Mouse (Mus musculus) CH12.LX (cell line): ENCODE data around the gene Nos1ap. TPM values are rescaled to one million over a fixed set of nuclear protein-coding genes. Genes with fewer than 3 reads are reported as not detected.

Experiments
- DNase-seq: peaks from one replicate; pipeline ENCODE4 v3.0.0-alpha.2; 2013; ENCODE audit errors: extremely low read depth
- H3K27ac ChIP-seq: 2 replicates; pipeline ENCODE4 v1.5.1; 2012; ENCODE audit warnings: low read depth, mild to moderate bottlenecking, control low read depth, moderate library complexity; ENCODE audit not compliant: insufficient read depth
- H3K27me3 ChIP-seq: replicated peaks from 2 replicates; pipeline ENCODE3; 2012; ENCODE audit warnings: inconsistent platforms
- H3K36me3 ChIP-seq, 2 experiments: replicated peaks in 1 of 2; 2 replicates each; pipeline versions ENCODE3 to v1.6.1; 2012; ENCODE audit warnings: inconsistent platforms in 1 of 2, low read length in 1 of 2, mild to moderate bottlenecking in 1 of 2, mixed read lengths in 1 of 2, moderate library complexity in 1 of 2; ENCODE audit not compliant: control insufficient read depth in 1 of 2, insufficient read depth in 1 of 2
- H3K4me1 ChIP-seq, 2 experiments: 2 replicates each; pipeline ENCODE4 v1.6.1; 2012; ENCODE audit warnings: inconsistent platforms in 1 of 2, moderate library complexity in 1 of 2; ENCODE audit not compliant: insufficient read depth in 2 of 2, control insufficient read depth in 1 of 2
- H3K4me2 ChIP-seq: 2 replicates; pipeline ENCODE4 v1.6.1; 2012; ENCODE audit warnings: low read depth, mild to moderate bottlenecking, control low read depth; ENCODE audit not compliant: poor library complexity, insufficient read depth, severe bottlenecking
- H3K4me3 ChIP-seq, 3 experiments: fragments of 150-350 bp in 1 of 3; sonication (generic) in 1 of 3; replicated peaks in 1 of 3; 2 replicates each; pipeline versions ENCODE3 to v1.5.1; 2011 to 2012; ENCODE audit warnings: low read depth in 2 of 3, low read length in 2 of 3, mild to moderate bottlenecking in 2 of 3, moderate library complexity in 2 of 3, control low read depth in 1 of 3, improper control_type of control experiment in 1 of 3, inconsistent platforms in 1 of 3, mixed read lengths in 1 of 3; ENCODE audit not compliant: poor library complexity in 1 of 3
- H3K79me2 ChIP-seq: replicated peaks from 2 replicates; pipeline ENCODE4 v1.6.1; 2012; ENCODE audit warnings: mild to moderate bottlenecking, moderate library complexity; ENCODE audit not compliant: control insufficient read depth, poor library complexity, insufficient read depth, severe bottlenecking; ENCODE audit errors: extremely low read depth
- H3K9ac ChIP-seq: 2 replicates; pipeline ENCODE4 v1.6.1; 2012; ENCODE audit warnings: low read depth, mild to moderate bottlenecking, control low read depth, moderate library complexity; ENCODE audit not compliant: insufficient read depth
- H3K9me3 ChIP-seq: replicated peaks from 2 replicates; pipeline ENCODE3; 2012; ENCODE audit warnings: low read length, inconsistent platforms, mixed read lengths
- CHD1 ChIP-seq: IDR thresholded peaks from 2 replicates; pipeline ENCODE4 v1.6.1; 2012; ENCODE audit warnings: low read depth, low read length, improper control_type of control experiment, inconsistent platforms
- CTCF ChIP-seq, 2 experiments: IDR thresholded peaks in 1 of 2; conservative IDR thresholded peaks in 1 of 2; 2 replicates each; pipeline ENCODE4 v1.5.1; 2011 to 2012; ENCODE audit warnings: low read depth in 2 of 2, low read length in 2 of 2, improper control_type of control experiment in 1 of 2, inconsistent platforms in 1 of 2, mild to moderate bottlenecking in 1 of 2, moderate library complexity in 1 of 2
- E2F4 ChIP-seq: IDR thresholded peaks from 2 replicates; pipeline ENCODE4 v1.6.1; 2011; ENCODE audit warnings: low read depth, low read length, improper control_type of control experiment; ENCODE audit not compliant: insufficient replicate concordance
- EP300 ChIP-seq: IDR thresholded peaks from 2 replicates; pipeline ENCODE4 v1.6.1; 2011; ENCODE audit warnings: low read length, improper control_type of control experiment
- GABPA ChIP-seq: IDR thresholded peaks from 2 replicates; pipeline ENCODE4 v1.6.1; 2012; ENCODE audit warnings: low read depth, low read length, improper control_type of control experiment, inconsistent platforms; ENCODE audit not compliant: insufficient replicate concordance
- IRF4 ChIP-seq: IDR thresholded peaks from 2 replicates; pipeline ENCODE4 v1.6.1; 2014; ENCODE audit warnings: low read depth, mild to moderate bottlenecking, inconsistent platforms, low read length, improper control_type of control experiment
- JUN ChIP-seq: IDR thresholded peaks from 2 replicates; pipeline ENCODE4 v1.6.1; 2011; ENCODE audit warnings: low read depth, mild to moderate bottlenecking, low read length, improper control_type of control experiment, moderate library complexity; ENCODE audit not compliant: insufficient read depth
- KAT2A ChIP-seq: IDR thresholded peaks from 2 replicates; pipeline ENCODE4 v1.6.1; 2012; ENCODE audit warnings: low read length, improper control_type of control experiment, inconsistent platforms; ENCODE audit not compliant: insufficient replicate concordance
- MAFK ChIP-seq: IDR thresholded peaks from 2 replicates; pipeline ENCODE4 v1.6.1; 2011; ENCODE audit warnings: low read length, improper control_type of control experiment; ENCODE audit not compliant: insufficient replicate concordance
- MEF2A ChIP-seq: IDR thresholded peaks from 2 replicates; pipeline ENCODE4 v1.6.1; 2014; ENCODE audit warnings: low read depth, mild to moderate bottlenecking, inconsistent platforms, low read length, improper control_type of control experiment, borderline replicate concordance
- MXI1 ChIP-seq: IDR thresholded peaks from 2 replicates; pipeline ENCODE4 v1.6.1; 2011; ENCODE audit warnings: mild to moderate bottlenecking, low read depth, low read length, improper control_type of control experiment
- MYC ChIP-seq: IDR thresholded peaks from 2 replicates; pipeline ENCODE4 v1.6.1; 2011; ENCODE audit warnings: low read depth, mild to moderate bottlenecking, improper control_type of control experiment, low read length
- NRF1 ChIP-seq: IDR thresholded peaks from 2 replicates; pipeline ENCODE4 v1.6.1; 2014; ENCODE audit warnings: low read depth, mild to moderate bottlenecking, inconsistent platforms, low read length, improper control_type of control experiment, moderate library complexity
- PAX5 ChIP-seq: IDR thresholded peaks from 2 replicates; pipeline ENCODE4 v1.6.1; 2012; ENCODE audit warnings: low read length, inconsistent platforms, mixed read lengths
- POLR2AphosphoS2 ChIP-seq: IDR thresholded peaks from 2 replicates; pipeline ENCODE4 v1.6.1; 2011; ENCODE audit warnings: low read depth, low read length, improper control_type of control experiment
- RAD21 ChIP-seq: IDR thresholded peaks from 2 replicates; pipeline ENCODE4 v1.6.1; 2011; ENCODE audit warnings: low read depth, mild to moderate bottlenecking, low read length, improper control_type of control experiment, moderate library complexity
- RCOR1 ChIP-seq: conservative IDR thresholded peaks from 2 replicates; pipeline ENCODE4 v1.6.1; 2012; ENCODE audit warnings: low read depth, mild to moderate bottlenecking, inconsistent platforms, low read length, improper control_type of control experiment
- SMC3 ChIP-seq: IDR thresholded peaks from 2 replicates; pipeline ENCODE4 v1.6.1; 2011; ENCODE audit warnings: low read depth, low read length, improper control_type of control experiment
- USF1 ChIP-seq: IDR thresholded peaks from 2 replicates; pipeline ENCODE4 v1.6.1; 2014; ENCODE audit warnings: low read depth, mild to moderate bottlenecking, inconsistent platforms, low read length, improper control_type of control experiment
- ZMIZ1 ChIP-seq: IDR thresholded peaks from 2 replicates; pipeline ENCODE4 v1.6.1; 2012; ENCODE audit warnings: low read depth, mild to moderate bottlenecking, inconsistent platforms, low read length, improper control_type of control experiment
- dilution Hi-C: fragments of 300-500 bp; cut with MboI; formaldehyde crosslinking; loops from 2 replicates; pipeline ENCODE4 v1.14.3; 2020; ENCODE audit warnings: low sequenced_read_pairs; ENCODE audit not compliant: extremely low pct_unique_long_range_greater_than_20kb, extremely low pct_ligation_motif_present
- in situ Hi-C: fragments of 300-500 bp; cut with MboI; formaldehyde crosslinking; loops from 3 replicates; pipeline ENCODE4 v1.14.3; 2019; ENCODE audit warnings: low sequenced_read_pairs, low pct_ligation_motif_present, low pct_unique_long_range_greater_than_20kb, mixed read lengths
- polyA plus RNA-seq: library from polyadenylated mRNA; unstranded; fragments of >175 nt; gene quantifications from 2 replicates; pipeline ENCODE4 v1.2.1, GENCODE M21; 2012; ENCODE audit warnings: low read depth; ENCODE audit not compliant: insufficient read length
- total RNA-seq, 2 experiments: library from RNA; depleted of rRNA; stranded (reverse); fragments of 300-350 nt in 1 of 2; fragments of >200 nt in 1 of 2; gene quantifications; 2 replicates each; pipeline ENCODE4 v1.2.3; 2012 to 2014

Gene Nos1ap
- total and polyA plus RNA-seq, 3 experiments = not detected

DNA sequence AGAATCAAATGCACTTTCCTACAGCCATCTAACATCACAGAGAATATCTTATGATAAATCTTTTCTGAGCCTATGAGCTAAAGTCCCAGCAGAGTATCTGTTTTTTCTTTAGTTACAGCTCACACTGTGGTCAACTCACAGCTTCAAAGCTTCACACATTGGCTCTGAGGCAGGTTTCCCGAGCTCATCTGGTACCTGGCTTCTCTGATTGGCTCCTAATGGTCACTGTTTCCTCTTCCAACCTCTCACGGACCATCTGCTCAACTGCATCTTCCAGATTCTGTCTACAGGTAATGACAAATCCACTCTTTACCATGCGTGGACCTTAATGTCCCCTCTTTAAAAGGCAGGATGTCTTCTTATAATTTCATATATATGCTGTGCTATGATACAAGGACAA is 236.3 kb downstream of the Nos1ap start:
- Histone ChIP-seq H3K4me2 (no peak overlapping the region), H3K9me3 (no peaks in the 10 kb centered on the region), H3K4me3 (no peak overlapping the region), H3K4me1 (no peaks in the 10 kb centered on the region), H3K36me3 (no peaks in the 10 kb centered on the region), H3K27me3 (peaks cover 9% of the 10 kb centered on the region), H3K79me2 (no peaks in the 10 kb centered on the region), H3K27ac (no peak overlapping the region), H3K9ac (no peak overlapping the region)
- dilution Hi-C loops (no loop called here), in situ Hi-C loops (no loop called here)
- DNase-seq = no peak
- no peak for TF ChIP-seq NRF1
- TF ChIP-seq GABPA = no peak
- TF ChIP-seq SMC3 = no peak
- TF ChIP-seq PAX5 = no peak
- no peak for TF ChIP-seq MXI1
- no peak for TF ChIP-seq RCOR1
- no peak for TF ChIP-seq CTCF (conservative IDR thresholded peaks at IDR 0.05 in 1 of 2, IDR thresholded peaks at IDR 0.05 in 1 of 2; ENCODE audit: low read depth in 2 of 2, low read length in 2 of 2)
- TF ChIP-seq MAFK = no peak
- no peak for TF ChIP-seq CHD1
- TF ChIP-seq RAD21 = no peak
- no peak for TF ChIP-seq USF1
- no peak for TF ChIP-seq POLR2AphosphoS2
- TF ChIP-seq EP300 = no peak
- no peak for TF ChIP-seq JUN
- no peak for TF ChIP-seq KAT2A
- TF ChIP-seq MYC = no peak
- TF ChIP-seq ZMIZ1 = no peak
- no peak for TF ChIP-seq MEF2A
- no peak for TF ChIP-seq IRF4
- no peak for TF ChIP-seq E2F4

DNA sequence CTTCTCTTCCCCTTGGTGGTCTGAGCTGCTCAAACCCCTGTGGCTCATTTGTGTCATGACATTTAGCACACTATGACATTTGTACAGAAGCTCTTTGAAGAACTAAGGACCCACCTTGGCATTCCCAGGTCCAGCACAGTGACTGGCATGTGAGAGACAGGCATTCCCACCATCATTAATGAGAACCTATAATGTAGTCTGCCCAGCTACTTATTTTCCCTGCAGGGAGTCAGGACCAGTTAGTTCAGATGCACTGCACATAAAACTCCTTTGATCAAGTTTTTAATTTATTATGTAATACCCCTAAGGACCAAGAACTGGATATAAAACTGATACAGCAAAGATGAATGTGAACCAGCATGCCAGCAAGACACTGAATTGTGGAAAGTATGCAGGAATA is 238.6 kb downstream of the Nos1ap start:
- dilution Hi-C loops = no loop called here
- no peaks in the 10 kb centered on the region for H3K9me3 ChIP-seq
- H3K36me3 ChIP-seq = no peaks in the 10 kb centered on the region
- no peak for DNase-seq
- in situ Hi-C loops = no loop called here
- no peak for TF ChIP-seq MEF2A
- H3K4me1 ChIP-seq = no peaks in the 10 kb centered on the region
- no peak overlapping the region for H3K4me3 ChIP-seq
- no peak overlapping the region for H3K27ac ChIP-seq
- H3K9ac ChIP-seq = no peak overlapping the region
- peaks cover 2% of the 10 kb centered on the region for H3K27me3 ChIP-seq
- H3K4me2 ChIP-seq = no peak overlapping the region
- no peaks in the 10 kb centered on the region for H3K79me2 ChIP-seq
